Mouse (Mus musculus) cortical plate, adult 2 months (tissue): ENCODE data around the gene Itpr2.

Experiments used
- CTCF ChIP-seq: fragments of 200-500 bp; IDR thresholded peaks from 2 replicates; pipeline ENCODE4 v1.5.1; 2011; ENCODE audit warnings: mild to moderate bottlenecking, control low read depth, low read length; ENCODE audit not compliant: insufficient read depth; ENCODE audit errors: extremely low read depth
- POLR2A ChIP-seq: fragments of 200-500 bp; IDR thresholded peaks from 2 replicates; pipeline ENCODE4 v1.6.1; 2011; ENCODE audit warnings: mild to moderate bottlenecking, low read length, control low read depth; ENCODE audit not compliant: insufficient read depth; ENCODE audit errors: extremely low read depth

GRCm38 (mm10) chr6:146504459-146504858, 2.4 kb upstream of the Itpr2 start:
- no peak for TF ChIP-seq POLR2A
- TF ChIP-seq CTCF, result no peak
